Mouse (Mus musculus) kidney, postnatal 4 days (tissue): ENCODE results near the gene Ehd4.

Experiments
- DNase-seq, 2 experiments: peaks; one replicate each; pipeline ENCODE4 v3.0.0; 2021; ENCODE audit warnings: mixed read lengths in 2 of 2

The Ehd4 gene

DNA sequence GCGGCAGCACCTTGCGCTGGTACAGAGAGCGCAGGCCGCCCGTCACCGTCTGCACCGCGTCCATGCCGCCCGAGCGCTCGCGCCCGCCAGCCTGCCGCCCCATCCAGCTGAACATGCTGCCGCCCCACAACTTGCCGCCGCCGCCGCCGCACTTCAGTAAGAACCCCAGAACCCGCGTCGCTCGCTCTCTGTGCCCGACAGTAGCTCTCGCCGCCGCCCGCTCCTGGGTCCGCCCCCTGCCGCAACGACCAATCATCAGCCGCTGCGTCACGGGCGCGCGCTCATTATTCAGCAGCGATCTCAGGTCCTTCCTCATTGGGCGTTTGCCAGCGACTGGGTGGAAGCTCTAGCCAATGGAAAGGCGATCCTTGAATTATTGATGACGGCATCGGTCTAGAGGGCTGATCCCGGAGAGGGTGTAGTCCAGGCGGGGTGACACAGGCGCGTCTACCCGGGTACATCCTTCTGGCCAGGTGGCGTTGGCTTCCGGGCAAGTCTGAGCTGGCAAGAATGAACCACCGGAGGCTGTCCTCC, at the start of gene Ehd4:
Gene Ehd4, minus strand, starts transcription at position 246 of the 534 bp plus-strand sequence.
- peak; percentile 99 for DNase-seq

DNA sequence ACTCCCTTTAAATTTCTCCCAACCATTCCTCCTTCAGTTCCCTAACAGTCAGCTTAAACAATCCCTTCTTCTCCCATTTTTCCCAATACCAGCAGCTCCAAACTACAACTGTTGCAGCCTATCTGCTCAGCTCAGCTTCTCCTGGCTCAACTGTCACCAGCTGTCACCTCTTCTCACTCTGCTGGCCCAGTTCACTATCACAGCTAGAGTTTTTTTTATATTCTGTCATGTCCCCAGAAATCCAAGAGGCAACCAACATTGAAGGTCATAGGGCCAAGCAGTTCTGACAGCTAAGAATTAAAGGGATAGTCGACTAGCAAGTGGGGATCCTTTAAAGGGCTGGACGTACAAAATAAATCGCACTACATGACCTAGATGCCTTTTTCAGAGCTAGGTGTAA, 49.3 kb upstream of the Ehd4 start:
- DNase-seq: no peak

DNA sequence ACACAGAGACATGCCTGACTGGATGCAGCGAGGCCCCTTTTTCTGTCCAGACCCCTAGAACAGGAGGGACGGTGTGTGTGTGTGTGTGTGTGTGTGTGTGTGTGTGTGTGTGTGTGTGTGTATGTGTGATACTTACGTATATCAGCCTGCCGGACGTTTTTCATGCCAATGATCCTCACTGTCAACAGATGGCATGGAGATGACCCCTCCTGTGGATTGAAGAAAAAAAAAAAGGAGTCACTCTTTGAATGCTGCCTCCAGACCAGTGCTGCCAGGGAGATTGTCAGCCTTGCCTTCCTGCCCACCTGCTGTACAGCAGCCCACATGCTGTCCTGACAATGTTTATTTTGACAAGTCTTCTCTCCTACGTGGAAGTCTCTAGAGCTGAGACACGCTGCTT, 45.7 kb upstream of the Ehd4 start:
- DNase-seq: no peak

DNA sequence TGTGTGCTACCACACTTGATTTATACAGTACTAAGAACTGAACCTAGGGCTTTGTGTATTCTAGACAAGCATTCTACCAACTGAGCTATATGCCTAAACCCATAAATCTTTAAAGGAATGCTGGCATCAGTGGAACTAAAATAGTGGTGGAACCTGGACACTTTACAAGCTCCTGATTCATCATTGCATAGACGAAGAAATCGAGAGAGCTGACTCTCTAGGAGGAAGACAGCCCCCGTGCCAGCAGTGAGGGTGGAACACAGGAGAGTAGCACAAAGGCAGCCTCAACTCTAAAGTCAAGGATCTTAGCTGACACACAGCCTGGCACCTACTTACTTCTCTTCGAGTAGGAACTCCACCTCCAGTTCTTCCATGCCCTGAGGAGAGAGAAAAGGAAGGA, 33.8 kb upstream of the Ehd4 start:
- DNase-seq: no peak

DNA sequence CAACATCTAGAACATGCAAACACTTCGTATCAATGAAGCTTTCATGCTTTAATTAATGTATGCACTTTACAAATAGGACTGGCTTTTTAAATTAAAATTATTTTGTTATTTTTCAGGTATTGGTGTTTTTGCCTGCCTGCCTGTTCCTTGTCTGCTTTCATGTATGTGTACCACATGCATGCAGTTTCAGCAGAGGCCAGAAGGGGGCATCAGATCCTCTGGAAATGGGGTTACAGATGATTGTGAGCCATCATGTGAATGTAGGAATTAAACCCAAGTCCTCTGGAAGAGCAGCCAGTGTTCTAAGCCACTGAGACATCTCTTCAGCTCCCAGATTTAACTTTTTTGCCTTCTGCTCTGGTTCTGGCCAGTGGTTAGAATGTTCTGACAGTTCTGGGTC, 33.2 kb upstream of the Ehd4 start:
- DNase-seq: no peak

DNA sequence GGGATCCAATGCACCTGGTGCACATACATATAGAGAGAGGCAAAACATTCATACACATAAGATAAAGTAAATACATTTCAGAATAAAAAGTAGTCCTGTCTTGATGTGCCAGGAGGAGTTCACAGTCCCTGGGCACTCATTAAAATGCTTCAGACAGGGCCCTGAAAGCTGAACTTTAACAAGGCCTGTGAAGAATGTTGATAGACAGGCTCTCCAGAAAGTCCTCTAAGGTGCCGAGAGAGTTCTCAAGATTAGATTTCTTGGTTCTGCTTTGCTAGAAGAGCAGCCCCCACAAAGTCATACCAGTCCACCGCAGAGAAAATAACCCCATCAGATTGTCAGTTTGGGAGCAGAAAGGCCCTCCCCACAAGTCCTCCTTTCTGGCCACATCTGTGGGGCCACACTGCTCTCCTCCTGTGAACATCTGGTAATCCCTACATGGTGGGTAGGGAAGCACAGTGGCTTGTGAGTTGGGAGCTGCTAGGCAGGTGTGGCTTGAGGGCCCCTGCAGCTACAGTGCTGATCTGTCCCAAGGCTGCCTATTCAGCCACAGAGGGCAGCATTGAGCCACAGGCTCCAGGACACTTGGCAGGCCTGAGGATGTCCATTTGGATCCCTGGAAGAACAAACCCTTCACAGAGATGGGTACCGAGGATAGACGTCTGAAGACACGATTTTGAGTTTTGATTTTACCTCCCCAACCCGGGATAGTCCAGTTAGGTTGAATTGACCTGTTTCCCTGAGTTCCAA, 31.3 kb upstream of the Ehd4 start:
- peak in 1 of 2 experiments; percentile 27 for DNase-seq

DNA sequence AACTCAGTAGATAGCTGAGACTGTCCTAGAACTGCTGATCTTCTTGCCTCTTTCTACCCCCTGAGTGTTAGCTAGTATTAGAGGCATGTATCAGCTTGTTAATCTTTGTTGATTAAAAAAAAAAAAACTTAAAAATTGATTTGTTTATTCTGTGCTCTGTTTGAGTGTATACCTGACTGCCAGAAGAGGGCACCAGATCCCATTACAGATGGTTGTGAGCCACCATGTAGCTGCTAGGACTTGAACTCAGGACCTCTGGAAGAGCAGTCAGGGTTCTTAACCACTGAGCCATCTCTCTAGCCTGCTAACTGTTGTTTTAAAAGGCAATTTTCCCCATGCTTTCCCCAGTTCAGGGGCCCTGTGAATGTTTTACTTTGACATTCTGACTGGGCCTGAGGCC, 24.5 kb upstream of the Ehd4 start:
- no peak for DNase-seq

DNA sequence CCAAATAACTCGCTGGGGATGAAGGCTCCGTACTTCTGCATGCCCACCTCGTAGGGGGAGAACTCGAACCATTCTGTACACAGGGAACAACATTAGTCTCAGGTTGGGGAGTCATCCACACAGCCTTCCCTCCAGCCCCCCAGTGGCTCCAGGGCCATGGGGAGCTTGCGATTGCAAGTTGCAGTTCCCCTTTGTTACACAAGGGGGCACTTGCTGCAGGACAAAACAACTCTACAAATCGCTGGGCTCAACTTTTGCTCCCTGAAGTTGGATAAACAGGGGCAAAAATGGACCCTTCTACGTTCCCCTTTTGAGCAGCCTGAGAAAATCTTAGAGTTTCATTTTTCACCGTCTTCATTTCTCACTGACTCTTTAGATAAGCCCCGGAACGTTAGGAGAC, 19.3 kb upstream of the Ehd4 start:
- peak; percentile 76 to 79 for DNase-seq

DNA sequence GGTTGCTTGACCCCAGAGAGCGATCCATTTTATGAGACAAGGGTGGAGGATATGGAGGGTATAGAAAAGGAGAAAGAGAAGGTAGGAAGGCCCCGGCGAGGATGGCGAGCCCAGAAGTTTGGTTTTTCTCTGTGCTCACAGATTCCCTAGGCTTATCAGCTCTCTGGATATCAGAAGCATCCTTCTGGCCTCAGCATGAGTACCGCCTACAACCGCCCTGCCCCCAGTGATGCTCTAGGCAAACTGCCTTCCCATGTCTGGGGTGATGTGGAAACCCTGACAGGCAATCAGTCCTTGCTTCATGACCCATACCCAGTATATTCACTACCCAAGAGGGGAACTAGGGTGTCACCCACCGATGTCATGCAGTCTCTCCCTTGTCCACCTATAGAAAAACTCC, 17.0 kb upstream of the Ehd4 start:
- no peak for DNase-seq

DNA sequence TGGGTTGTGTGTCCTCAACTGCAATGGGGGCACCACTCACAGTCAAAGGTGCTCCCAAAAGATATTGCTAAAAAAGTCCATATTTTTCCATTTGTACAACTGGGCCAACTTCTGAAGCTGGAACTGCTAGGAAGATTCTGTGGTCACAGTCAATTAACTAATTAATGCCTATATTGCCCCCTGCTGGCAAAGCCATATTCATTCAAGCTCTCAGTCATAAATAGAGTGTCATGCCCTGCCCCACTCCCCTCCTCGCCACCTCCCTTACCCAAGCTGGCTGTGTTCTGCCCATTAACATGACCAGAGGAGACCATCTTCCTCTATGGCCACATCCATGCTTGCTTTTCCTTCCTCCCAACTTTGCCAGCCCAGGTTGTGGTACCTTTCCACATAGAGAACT, 16.3 kb upstream of the Ehd4 start:
- DNase-seq: peak; percentile 51 to 59

DNA sequence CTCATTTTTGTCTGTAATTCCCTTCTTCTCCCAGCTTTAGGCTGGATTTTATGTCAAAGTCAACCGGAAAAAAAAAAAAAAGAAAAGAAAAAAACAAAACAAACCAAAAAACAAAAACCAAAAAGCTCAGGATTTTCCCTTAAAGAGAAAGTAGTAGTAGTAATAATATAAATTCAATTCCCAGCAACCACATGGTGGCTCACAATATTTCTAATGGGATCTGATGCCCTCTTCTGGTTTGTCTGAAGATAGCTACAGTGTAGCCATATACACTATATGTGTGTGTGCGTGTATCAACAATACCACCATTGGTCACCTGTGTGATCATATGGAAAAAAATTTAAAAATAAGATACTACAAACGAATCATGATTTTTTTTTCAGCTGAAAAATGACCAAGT, 15.0 kb upstream of the Ehd4 start:
- no peak for DNase-seq

DNA sequence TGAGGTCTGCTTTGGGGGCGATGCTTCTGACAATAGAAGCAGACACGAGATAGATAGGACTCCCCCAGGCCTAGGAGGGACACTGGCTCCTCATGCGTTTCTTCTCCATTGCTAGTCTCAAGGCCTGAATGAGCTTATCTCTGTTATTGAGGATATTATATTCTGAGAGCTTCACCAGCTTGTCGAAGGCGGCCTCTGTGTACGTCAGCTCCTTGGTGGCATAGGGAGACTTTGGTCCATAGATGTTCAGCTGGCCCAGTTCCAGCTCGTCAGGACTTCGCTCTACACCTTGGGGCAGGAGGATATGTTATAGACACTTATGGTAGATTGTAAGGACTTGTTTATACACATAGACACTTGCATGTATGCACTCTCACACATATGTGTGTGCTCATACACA, 13.4 kb upstream of the Ehd4 start:
- no peak for DNase-seq

DNA sequence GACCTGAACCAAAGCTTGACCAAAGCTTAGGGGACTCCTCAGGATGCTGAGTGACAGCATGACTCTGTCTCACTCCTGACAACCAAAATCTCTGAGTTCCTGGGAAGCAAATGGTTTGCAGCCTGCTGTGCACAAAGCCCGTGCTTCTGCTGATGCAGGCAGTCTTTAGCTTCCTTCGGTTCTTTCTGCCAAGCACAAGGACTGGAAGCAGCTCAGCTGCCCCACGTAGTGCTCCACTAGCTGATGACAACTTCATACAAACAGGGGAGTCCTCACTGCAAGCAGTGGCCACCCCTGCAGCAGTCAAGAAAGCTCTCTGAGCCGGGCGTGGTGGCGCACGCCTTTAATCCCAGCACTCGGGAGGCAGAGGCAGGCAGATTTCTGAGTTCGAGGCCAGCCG, 11.1 kb upstream of the Ehd4 start:
- DNase-seq: no peak

DNA sequence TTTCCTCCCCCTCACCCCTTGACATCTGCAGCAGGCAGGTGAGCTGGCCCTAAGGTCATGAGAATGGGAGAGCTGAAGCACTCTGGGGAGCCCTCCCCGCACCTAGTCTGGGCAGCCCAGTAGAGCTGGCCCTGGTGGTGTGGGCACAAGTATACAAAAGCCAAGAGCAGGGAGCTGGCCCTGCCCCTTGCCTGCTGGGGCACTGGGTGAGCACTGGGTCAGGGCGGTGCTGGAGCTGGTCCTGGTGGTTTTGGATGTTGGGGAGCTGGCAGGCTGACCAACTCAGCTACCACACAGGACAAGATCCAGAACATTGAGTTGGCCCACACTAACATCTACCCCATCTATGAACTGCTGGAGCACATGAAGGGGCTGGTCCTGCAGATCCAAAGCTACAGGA, 5.0 kb upstream of the Ehd4 start:
- DNase-seq: no peak

DNA sequence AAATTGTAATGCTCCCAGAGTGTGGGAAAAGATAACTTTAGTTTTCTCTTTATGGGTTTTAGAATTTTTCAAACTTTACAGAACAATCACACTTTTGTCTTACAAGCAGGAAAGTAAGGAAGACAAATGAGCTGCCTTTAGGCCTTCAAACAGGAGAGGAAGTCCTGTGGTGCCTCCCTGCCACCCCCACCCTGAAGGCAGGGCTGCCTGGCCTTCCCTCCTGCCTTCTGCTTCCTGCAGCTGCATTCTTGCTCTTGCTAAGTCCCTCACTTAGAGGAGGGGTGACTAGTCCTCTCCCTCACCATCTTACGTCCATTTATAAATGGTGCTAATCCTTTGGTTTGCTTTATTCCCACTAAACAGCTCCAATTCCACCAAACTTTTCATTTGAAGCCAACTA, 4.4 kb upstream of the Ehd4 start:
- peak; percentile 19 to 35 for DNase-seq

DNA sequence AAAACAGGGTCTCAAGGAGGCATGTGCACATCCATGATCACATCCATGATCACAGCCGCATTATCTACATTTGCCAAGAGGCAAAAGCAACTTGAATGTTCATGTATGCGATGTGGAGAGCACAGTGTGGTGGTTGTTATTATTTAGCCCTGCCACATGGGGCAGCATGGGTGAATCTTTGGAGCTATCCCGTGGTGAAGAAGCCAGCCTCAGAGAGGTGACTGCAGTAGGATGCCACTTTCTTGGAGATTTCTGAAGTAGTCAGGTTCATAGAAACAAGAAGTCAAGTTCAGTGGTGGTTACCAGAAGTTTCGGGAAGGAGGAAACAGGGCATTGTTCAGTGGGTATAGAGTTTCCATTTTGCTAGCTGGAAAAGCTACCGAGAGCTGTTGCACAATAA, 3.6 kb upstream of the Ehd4 start:
- no peak for DNase-seq

DNA sequence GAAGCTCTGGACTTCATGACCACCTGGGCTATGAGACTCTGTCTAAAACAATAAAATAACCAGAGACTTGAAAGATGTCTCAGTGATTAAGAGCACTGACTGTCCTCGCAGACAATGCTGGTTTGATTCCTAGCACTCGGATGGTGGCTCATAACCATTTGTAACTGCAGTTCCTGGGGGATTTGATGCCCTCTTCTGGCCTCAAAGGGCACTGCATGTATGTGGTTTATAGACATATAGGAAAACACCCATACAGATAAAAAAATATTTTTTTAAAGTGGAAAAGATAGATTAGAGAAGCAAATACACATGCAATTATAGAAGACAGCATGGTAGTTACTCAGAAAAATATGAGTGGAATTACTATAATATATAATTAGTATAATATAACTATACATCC, 3.2 kb upstream of the Ehd4 start:
- DNase-seq: no peak

DNA sequence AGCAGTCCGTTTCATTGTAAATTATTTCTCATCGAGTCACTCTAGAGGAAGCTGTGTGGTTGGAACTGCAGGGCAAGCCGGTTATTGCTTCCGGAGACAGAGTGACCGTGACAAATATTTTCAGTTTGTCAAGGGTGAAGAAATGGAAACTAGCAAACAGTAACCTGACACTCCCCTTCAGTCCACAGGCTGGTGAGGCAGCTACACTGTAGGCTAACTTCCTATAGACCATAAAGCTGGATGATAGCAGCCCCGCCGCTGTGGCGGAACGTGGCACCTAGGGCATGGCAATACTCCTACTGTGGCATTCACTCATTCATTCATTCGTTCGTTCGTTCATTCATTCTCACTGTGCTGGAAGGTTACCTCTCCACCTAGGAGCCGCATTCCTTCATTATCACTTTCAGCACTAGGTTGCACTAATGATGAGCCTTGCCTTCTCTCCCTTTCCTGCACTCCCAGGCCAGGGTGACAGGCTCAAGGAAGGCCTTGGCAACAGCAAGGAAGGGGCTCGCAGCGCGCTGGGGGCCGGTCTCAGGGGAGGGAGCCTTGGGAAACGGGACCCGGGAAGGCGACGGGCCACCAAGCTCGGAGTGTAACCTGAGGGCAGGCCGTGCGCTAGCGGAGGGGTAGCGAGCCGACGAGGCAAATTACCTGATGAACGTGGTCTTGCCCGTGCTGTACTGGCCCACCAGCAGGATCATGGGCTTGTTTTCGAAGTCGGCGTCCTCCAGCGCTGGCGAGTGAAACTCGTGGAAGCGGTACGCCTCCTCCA, 633 bp downstream of the Ehd4 start:
- peak in 1 of 2 experiments; percentile 37 for DNase-seq

DNA sequence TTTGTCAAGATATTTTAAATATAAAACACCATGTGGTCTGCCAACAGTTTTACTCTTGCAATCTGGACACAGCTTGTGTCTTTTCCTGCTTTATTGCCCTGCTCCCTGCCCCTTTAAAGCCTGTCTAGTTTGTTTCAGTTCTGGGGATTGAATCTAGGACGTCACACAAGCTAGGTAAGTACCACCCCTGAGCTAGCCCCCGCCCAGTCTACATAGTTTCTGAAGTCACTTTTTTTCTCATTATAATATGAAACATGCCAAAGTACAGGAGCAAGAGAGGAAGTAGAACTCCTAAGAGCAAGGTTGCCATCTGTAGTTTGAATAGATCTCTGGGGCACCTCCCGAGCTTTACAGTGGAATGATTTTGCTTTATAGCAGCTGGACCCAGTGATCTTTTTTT, 3.8 kb downstream of the Ehd4 start:
- no peak for DNase-seq

DNA sequence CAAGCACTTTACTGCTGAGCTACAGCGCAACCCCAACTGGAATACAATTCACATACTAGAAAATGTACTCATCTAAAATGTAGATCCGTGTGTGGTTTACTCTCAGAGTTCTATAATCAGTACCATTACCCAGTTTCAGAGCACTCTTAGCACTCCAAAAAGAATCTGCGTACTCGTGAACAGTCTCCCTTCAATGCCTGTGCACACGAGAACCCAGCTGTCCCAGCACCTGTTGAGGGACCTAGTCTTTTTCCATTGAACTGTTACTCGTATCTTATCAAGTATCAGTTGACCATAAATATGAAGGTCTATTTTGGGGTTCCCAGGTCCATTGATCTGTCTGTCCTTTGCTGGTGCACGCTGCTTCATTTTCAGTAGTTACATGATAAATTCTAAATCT, 4.8 kb downstream of the Ehd4 start:
- no peak for DNase-seq

DNA sequence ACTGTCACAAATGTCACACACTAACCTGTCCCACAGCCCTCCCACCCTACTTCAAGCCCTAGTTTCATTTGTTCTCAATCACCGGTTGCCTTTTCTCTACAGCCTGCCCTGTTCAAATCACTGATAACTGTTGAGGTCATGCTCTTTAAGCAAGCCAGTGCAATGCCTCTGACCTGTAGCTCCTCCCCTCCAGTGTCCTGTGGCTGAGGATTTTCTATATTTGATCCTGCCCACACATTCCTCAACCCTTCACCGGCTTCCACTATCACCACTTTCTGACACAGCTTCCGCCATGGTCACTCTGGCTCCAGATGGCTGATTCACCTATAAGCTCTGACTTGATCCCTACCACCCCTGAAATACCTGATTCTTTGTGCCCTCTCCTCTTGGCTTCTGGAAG, 6.4 kb downstream of the Ehd4 start:
- DNase-seq: no peak

DNA sequence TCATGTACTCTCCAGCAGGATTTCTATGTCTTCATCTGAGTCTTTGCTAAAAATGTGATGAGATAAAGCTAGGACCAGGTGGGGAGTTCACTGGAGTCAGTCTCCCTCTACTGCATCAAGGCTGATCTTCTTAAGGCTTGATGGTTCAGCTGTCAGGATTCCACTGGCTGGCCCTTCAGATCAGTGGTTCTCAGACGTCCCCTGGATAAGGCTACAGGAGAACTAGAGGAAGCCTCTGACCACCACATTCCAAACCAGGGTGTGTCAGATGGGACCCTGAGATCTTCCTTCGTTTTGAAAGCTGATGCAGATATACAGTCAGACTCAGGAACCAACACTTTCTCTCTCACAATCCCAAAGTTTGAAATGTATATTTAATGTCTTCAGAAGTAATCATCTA, 7.0 kb downstream of the Ehd4 start:
- DNase-seq: no peak

DNA sequence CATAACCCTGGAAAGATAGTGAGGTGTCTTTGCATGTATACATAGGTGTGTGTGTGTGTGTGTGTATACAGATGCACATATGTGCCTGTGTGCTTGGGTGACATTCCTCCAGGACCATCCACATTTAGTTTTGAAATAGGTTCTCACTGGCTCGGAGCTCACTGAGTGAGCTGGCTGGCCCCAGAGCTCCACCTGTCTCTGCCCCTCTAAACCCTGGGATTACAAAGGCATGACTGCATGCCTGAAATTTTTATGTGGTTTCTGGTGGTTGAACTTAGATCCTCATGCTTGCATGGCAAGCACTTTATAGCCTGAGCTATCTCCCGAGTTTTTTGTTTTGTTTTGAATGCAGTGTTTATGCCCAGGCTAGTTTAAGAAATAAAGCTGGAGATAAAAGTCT, 7.9 kb downstream of the Ehd4 start:
- no peak for DNase-seq

DNA sequence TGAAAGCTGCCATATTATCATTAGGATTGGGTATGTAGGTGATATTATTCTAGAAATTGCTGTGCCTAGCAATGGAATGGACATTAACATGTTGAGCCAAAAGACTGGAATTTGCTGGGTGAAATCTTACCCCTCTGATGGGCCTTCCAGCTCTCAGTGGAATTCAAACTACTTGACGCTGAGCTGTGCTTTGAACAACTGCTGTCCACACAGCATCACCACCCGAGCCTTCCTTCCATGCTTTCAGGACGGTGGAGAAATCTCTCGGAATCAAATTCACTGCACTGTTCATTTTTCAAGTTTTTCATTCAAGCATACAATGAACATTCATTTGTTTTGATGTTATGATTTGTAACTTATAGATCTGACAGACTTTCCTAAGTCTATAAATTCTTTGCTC, 10.0 kb downstream of the Ehd4 start:
- no peak for DNase-seq
